10 mouse cellular contexts compared by ENCODE assay signal in the genomic region with DNA sequence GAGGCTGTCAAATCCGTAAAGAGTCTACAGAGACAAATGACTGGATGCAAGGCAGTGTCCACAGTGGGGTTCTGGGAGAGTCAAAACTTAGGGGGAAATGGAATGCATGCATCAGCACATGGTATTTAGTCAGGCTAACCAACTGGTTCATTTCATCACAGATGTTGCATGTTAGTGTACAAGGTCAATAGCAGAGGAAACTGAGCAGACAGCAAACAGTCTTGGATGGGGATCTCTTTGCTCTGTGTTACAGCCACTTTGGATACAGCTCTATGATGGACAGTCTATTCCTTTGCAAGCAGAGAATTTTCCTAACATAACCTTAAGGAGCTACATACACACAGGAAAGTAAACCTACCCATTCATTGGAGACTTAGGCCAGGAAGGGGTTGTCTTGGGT.
"Had no signal": no experiment of that assay in that cellular context is flagged by ENCODE, and none has a peak within 500 bp of the region (broad histone marks: within the 10 kb centered on the region; RNA-seq: fewer than 3 reads in every experiment).

No protein-coding gene starts in this region.

- H3K27ac ChIP-seq: hindbrain, embryonic 15.5 days; left cerebral cortex, adult 2 months; liver, embryonic 15.5 days; midbrain, embryonic 15.5 days; neural tube, embryonic 12.5 days had no signal

- H3K9me3 ChIP-seq: hindbrain, embryonic 15.5 days; limb, embryonic 10.5 days; liver, embryonic 15.5 days; midbrain, embryonic 15.5 days; neural tube, embryonic 12.5 days had no signal

- H3K9ac ChIP-seq: hindbrain, embryonic 15.5 days; liver, embryonic 15.5 days; midbrain, embryonic 15.5 days; neural tube, embryonic 12.5 days had no signal

- H3K27me3 ChIP-seq: hindbrain, embryonic 15.5 days; liver, embryonic 15.5 days; midbrain, embryonic 15.5 days; neural tube, embryonic 12.5 days had no signal

- ATAC-seq: midbrain, embryonic 15.5 days had no signal

- H3K4me2 ChIP-seq: hindbrain, embryonic 15.5 days; liver, embryonic 11.5 days; liver, embryonic 15.5 days; midbrain, embryonic 15.5 days; neural tube, embryonic 12.5 days had no signal

- H3K4me1 ChIP-seq: hindbrain, embryonic 15.5 days; liver, embryonic 15.5 days had no signal

- DNase-seq: kidney, adult 18-20 months; lung, postnatal 10 days; thymus, postnatal 36 days had no signal

- H3K4me3 ChIP-seq: hindbrain, embryonic 15.5 days; left cerebral cortex, adult 2 months; limb, embryonic 10.5 days; liver, embryonic 15.5 days; midbrain, embryonic 15.5 days; neural tube, embryonic 12.5 days had no signal

- H3K36me3 ChIP-seq: hindbrain, embryonic 15.5 days; limb, embryonic 10.5 days; liver, embryonic 15.5 days; midbrain, embryonic 15.5 days; neural tube, embryonic 12.5 days had no signal
